Mouse (Mus musculus): ENCODE data around the gene AC124502.3. TPM values are rescaled to one million over a fixed set of nuclear protein-coding genes. Genes with fewer than 3 reads are reported as not detected.
A peak's percentile ranks its signal among the peaks of the same experiment; 100 is the strongest.

The AC124502.3 gene
- polyA plus RNA-seq, 1 experiment from 2014 or later = not detected

DNA sequence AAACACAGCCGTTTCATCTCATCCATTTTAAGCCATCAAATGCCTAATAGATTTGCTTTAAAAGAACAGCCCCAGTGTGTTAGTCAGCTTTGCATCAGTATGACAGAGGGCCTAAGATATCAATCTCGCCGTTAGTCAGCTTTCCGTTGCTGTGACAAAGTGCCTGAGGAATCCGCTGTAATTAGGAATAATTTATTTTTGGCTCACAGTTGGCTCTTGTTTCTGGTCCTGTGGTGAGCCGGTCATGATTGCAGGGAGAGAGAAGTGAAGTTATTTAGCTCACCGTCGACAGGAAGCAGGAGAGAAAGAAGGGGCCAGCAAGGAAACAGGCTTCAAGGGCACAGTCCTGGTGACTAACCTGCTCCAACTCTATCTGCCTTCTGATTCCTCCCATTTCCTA is 25.6 kb upstream of the AC124502.3 start:
- H3K4me1 ChIP-seq (replicated peaks; ENCODE audit: control insufficient read depth, insufficient read depth, low read length) = no peaks in the 10 kb centered on the region; the same call in 1 of the 2 replicates
- H3K9me3 ChIP-seq (ENCODE audit: control insufficient read depth) = no peaks in the 10 kb centered on the region
- H3K27me3 ChIP-seq (replicated peaks; ENCODE audit: control insufficient read depth, insufficient read depth, low read length) = no peaks in the 10 kb centered on the region
- no peak overlapping the region for H3K9ac ChIP-seq (ENCODE audit: low read depth, low read length)
- H3K27ac ChIP-seq (ENCODE audit: low read depth, low read length) = no peak overlapping the region
- ATAC-seq = no peak; the same call in 1 of the 2 replicates
- H3K4me3 ChIP-seq (ENCODE audit: low read depth, low read length) = no peak overlapping the region
- no peak overlapping the region for H3K4me2 ChIP-seq (replicated peaks; ENCODE audit: low read depth)
- WGBS = 61% methylated on average over 8 of the region's 8 CpGs
- no peak for TF ChIP-seq CTCF (IDR thresholded peaks at IDR 0.05; ENCODE audit: low read depth)
- H3K36me3 ChIP-seq (ENCODE audit: control insufficient read depth, insufficient read depth) = no peaks in the 10 kb centered on the region

GRCm38 (mm10) chr19:5014961-5015398 is 23.7 kb upstream of the AC124502.3 start:
- no peak overlapping the region for H3K4me3 ChIP-seq (ENCODE audit: low read depth, low read length)
- ATAC-seq = no peak
- no peaks in the 10 kb centered on the region for H3K36me3 ChIP-seq (ENCODE audit: control insufficient read depth, insufficient read depth)
- H3K4me1 ChIP-seq (replicated peaks; ENCODE audit: control insufficient read depth, insufficient read depth, low read length) = no peaks in the 10 kb centered on the region; the same call in 1 of the 2 replicates
- 16% methylated on average over 8 of the region's 8 CpGs for WGBS
- H3K9me3 ChIP-seq (ENCODE audit: control insufficient read depth) = no peaks in the 10 kb centered on the region
- no peak overlapping the region for H3K27ac ChIP-seq (ENCODE audit: low read depth, low read length)
- H3K9ac ChIP-seq (ENCODE audit: low read depth, low read length) = no peak overlapping the region
- TF ChIP-seq CTCF (IDR thresholded peaks at IDR 0.05; ENCODE audit: low read depth) = peak; percentile 75
- no peak overlapping the region for H3K4me2 ChIP-seq (replicated peaks; ENCODE audit: low read depth)
- no peaks in the 10 kb centered on the region for H3K27me3 ChIP-seq (replicated peaks; ENCODE audit: control insufficient read depth, insufficient read depth, low read length)

GRCm38 (mm10) chr19:5016221-5016742 is 22.4 kb upstream of the AC124502.3 start:
- no peak overlapping the region; the same call in 1 of the 2 replicates for H3K27ac ChIP-seq (ENCODE audit: low read depth, low read length)
- no peaks in the 10 kb centered on the region for H3K9me3 ChIP-seq (ENCODE audit: control insufficient read depth)
- H3K9ac ChIP-seq (ENCODE audit: low read depth, low read length) = no peak overlapping the region
- H3K4me3 ChIP-seq (ENCODE audit: low read depth, low read length) = no peak overlapping the region
- H3K27me3 ChIP-seq (replicated peaks; ENCODE audit: control insufficient read depth, insufficient read depth, low read length) = no peaks in the 10 kb centered on the region
- H3K4me1 ChIP-seq (replicated peaks; ENCODE audit: control insufficient read depth, insufficient read depth, low read length) = no peaks in the 10 kb centered on the region; the same call in 1 of the 2 replicates
- TF ChIP-seq CTCF (IDR thresholded peaks at IDR 0.05; ENCODE audit: low read depth) = no peak
- ATAC-seq = no peak
- peak overlapping the region; percentile 30; the same call in 1 of the 2 replicates for H3K4me2 ChIP-seq (replicated peaks; ENCODE audit: low read depth)
- WGBS = 24% methylated on average over 10 of the region's 10 CpGs
- no peaks in the 10 kb centered on the region for H3K36me3 ChIP-seq (ENCODE audit: control insufficient read depth, insufficient read depth)

DNA sequence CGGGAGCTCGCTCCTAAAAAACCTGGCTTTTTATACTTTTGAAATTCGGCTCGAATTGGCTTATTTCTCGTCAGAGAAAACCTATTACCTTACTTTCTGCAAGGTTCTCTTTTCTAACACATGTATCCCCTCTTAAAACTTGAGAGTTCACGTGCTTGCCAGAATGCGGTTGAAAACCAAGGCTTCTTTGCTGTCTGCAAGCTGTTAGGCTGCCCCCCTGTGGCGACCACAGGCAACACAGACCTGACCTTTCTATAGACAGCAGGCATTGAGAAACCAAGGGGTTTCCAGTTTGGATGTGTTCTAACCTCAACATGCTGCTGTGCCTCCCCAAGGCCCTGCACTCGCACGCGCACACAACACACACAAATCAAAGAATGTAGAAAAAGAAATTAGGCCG is 21.9 kb upstream of the AC124502.3 start:
- Histone ChIP-seq H3K27ac (ENCODE audit: low read depth, low read length) (no peak overlapping the region), H3K4me3 (ENCODE audit: low read depth, low read length) (no peak overlapping the region), H3K9me3 (ENCODE audit: control insufficient read depth) (no peaks in the 10 kb centered on the region), H3K36me3 (ENCODE audit: control insufficient read depth, insufficient read depth) (no peaks in the 10 kb centered on the region), H3K9ac (ENCODE audit: low read depth, low read length) (no peak overlapping the region), H3K4me2 (replicated peaks; ENCODE audit: low read depth) (peak overlapping the region; percentile 30; the same call in 1 of the 2 replicates), H3K27me3 (replicated peaks; ENCODE audit: control insufficient read depth, insufficient read depth, low read length) (no peaks in the 10 kb centered on the region), H3K4me1 (replicated peaks; ENCODE audit: control insufficient read depth, insufficient read depth, low read length) (no peaks in the 10 kb centered on the region; the same call in 1 of the 2 replicates)
- peak; percentile 23; the same call in 1 of the 2 replicates for ATAC-seq
- peak; percentile 88 for TF ChIP-seq CTCF (IDR thresholded peaks at IDR 0.05; ENCODE audit: low read depth)
- whole genome bisulfite sequencing = 23% methylated on average over 12 of the region's 12 CpGs

DNA sequence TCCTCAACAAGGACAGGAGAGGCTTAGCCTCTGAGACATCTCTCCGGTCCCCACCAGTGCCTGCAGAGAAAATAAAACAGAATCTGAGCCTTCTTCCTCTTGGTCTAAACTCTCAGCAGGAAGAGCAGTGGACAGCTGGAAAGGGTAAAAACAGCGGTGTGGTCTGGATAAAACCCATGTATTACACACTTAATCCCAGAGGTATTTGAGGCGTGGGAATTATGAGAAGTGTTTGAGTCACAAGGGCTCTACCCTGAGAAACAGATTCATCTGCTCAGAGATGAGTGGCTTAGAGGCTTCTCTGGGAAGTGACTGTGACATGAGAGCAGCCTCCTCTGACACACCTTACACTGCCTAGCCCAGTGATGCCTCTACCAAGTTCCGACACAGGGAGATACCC is 21.1 kb upstream of the AC124502.3 start:
- 78% methylated on average over 4 of the region's 4 CpGs for WGBS
- H3K9ac ChIP-seq (ENCODE audit: low read depth, low read length) = no peak overlapping the region
- H3K4me2 ChIP-seq (replicated peaks; ENCODE audit: low read depth) = no peak overlapping the region
- H3K9me3 ChIP-seq (ENCODE audit: control insufficient read depth) = no peaks in the 10 kb centered on the region
- TF ChIP-seq CTCF (IDR thresholded peaks at IDR 0.05; ENCODE audit: low read depth) = no peak
- no peak for ATAC-seq
- H3K27ac ChIP-seq (ENCODE audit: low read depth, low read length) = no peak overlapping the region
- H3K36me3 ChIP-seq (ENCODE audit: control insufficient read depth, insufficient read depth) = no peaks in the 10 kb centered on the region
- no peak overlapping the region for H3K4me3 ChIP-seq (ENCODE audit: low read depth, low read length)
- no peaks in the 10 kb centered on the region for H3K27me3 ChIP-seq (replicated peaks; ENCODE audit: control insufficient read depth, insufficient read depth, low read length)
- no peaks in the 10 kb centered on the region; the same call in 1 of the 2 replicates for H3K4me1 ChIP-seq (replicated peaks; ENCODE audit: control insufficient read depth, insufficient read depth, low read length)

DNA sequence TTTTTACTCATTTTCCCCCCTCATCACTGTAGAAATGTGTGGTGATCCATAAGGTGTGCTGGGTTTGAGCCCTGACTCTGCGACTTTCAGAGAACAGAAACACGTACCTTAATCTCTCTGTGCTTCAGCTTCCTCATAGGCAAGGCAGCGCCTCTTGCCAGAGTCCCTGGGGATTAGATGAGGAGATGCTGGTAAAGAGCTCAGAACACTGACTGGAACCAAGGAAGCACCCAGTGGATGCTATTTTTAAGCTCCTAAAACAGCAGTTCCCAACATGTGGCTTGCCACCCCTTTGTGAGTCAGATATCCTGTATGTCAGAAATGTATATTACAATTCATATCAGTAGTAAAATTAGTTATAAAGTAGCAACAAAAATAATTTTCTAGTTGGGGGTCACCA is 20.5 kb upstream of the AC124502.3 start:
- WGBS = 78% methylated on average over 3 of the region's 3 CpGs
- Histone ChIP-seq H3K27me3 (replicated peaks; ENCODE audit: control insufficient read depth, insufficient read depth, low read length) (no peaks in the 10 kb centered on the region), H3K4me3 (ENCODE audit: low read depth, low read length) (no peak overlapping the region), H3K9ac (ENCODE audit: low read depth, low read length) (no peak overlapping the region), H3K4me2 (replicated peaks; ENCODE audit: low read depth) (no peak overlapping the region), H3K4me1 (replicated peaks; ENCODE audit: control insufficient read depth, insufficient read depth, low read length) (no peaks in the 10 kb centered on the region; the same call in 1 of the 2 replicates), H3K27ac (ENCODE audit: low read depth, low read length) (no peak overlapping the region), H3K9me3 (ENCODE audit: control insufficient read depth) (no peaks in the 10 kb centered on the region), H3K36me3 (ENCODE audit: control insufficient read depth, insufficient read depth) (no peaks in the 10 kb centered on the region)
- no peak for ATAC-seq
- TF ChIP-seq CTCF (IDR thresholded peaks at IDR 0.05; ENCODE audit: low read depth) = no peak
